Mouse (Mus musculus) spleen, adult 2 months (tissue): Measurements from ENCODE around the gene C330021F23Rik.

Source experiments
- CTCF ChIP-seq: fragments of 200-500 bp; IDR thresholded peaks from 2 replicates; pipeline ENCODE4 v1.5.1; 2011; ENCODE audit warnings: mild to moderate bottlenecking, inconsistent platforms; ENCODE audit not compliant: insufficient read depth, insufficient read length, insufficient replicate concordance; ENCODE audit errors: extremely low read depth
- POLR2A ChIP-seq: fragments of 200-500 bp; IDR thresholded peaks from 2 replicates; pipeline ENCODE4 v1.6.1; 2011; ENCODE audit warnings: low read depth, low read length, inconsistent platforms

- TF ChIP-seq CTCF (no peak), POLR2A (no peak)
Measured at GRCm38 (mm10) chr8:3607822-3608221, 40.0 kb downstream of the C330021F23Rik start.
